Mouse (Mus musculus) C2C12 (cell line): ENCODE measurements at regions not wholly inside any gene's neighbourhood (a gene's known extent, or its start where the extent isn't known, plus 50 kb on each side); places are given as distances from the start of the nearest gene placed in this dataset.

ENCODE experiments used
- CTCF ChIP-seq: IDR thresholded peaks from one replicate; pipeline ENCODE4 v1.5.1; 2011; ENCODE audit not compliant: control insufficient read depth, insufficient read depth, insufficient read length
- MYOD1 ChIP-seq: IDR thresholded peaks from one replicate; pipeline ENCODE4 v1.6.1; 2011; ENCODE audit warnings: low read depth; ENCODE audit not compliant: control insufficient read depth, insufficient read length

GRCm38 (mm10) chr15:7039825-7040224, 50.6 kb upstream of the Lifr start:
- no peak for TF ChIP-seq CTCF
- TF ChIP-seq MYOD1 = no peak
